Mouse (Mus musculus): ENCODE measurements around the gene Loxl4. TPM values are rescaled to one million over a fixed set of nuclear protein-coding genes. Genes with fewer than 3 reads are reported as not detected.

Gene Loxl4
- polyA plus RNA-seq, 1 experiment from 2014 or later = 5.0 TPM

GRCm38 (mm10) chr19:42653091-42653490 is 40.5 kb upstream of the Loxl4 start:
- Histone ChIP-seq H3K4me3 (replicated peaks; ENCODE audit: low read length) (no peak overlapping the region), H3K36me3 (ENCODE audit: control insufficient read depth, insufficient read depth, low read length) (no peaks in the 10 kb centered on the region), H3K9me3 (replicated peaks; ENCODE audit: control insufficient read depth, low read length) (no peaks in the 10 kb centered on the region), H3K4me1 (ENCODE audit: control insufficient read depth, insufficient read depth, low read length) (no peaks in the 10 kb centered on the region), H3K4me2 (ENCODE audit: low read depth, low read length) (no peak overlapping the region), H3K9ac (ENCODE audit: low read length) (no peak overlapping the region), H3K27ac (ENCODE audit: low read length) (no peak overlapping the region), H3K27me3 (ENCODE audit: control insufficient read depth, insufficient read depth, low read length) (no peaks in the 10 kb centered on the region; the same call in 1 of the 2 replicates)
- ATAC-seq (ENCODE audit: insufficient read depth, low FRiP score) = no peak
- 34% methylated on average over 6 of the region's 6 CpGs for WGBS

- Histone ChIP-seq H3K4me1 (ENCODE audit: control insufficient read depth, insufficient read depth, low read length) (no peaks in the 10 kb centered on the region), H3K36me3 (ENCODE audit: control insufficient read depth, insufficient read depth, low read length) (no peaks in the 10 kb centered on the region), H3K4me2 (ENCODE audit: low read depth, low read length) (no peak overlapping the region), H3K27me3 (ENCODE audit: control insufficient read depth, insufficient read depth, low read length) (no peaks in the 10 kb centered on the region; the same call in 1 of the 2 replicates), H3K9ac (ENCODE audit: low read length) (no peak overlapping the region), H3K4me3 (replicated peaks; ENCODE audit: low read length) (no peak overlapping the region), H3K9me3 (replicated peaks; ENCODE audit: control insufficient read depth, low read length) (no peaks in the 10 kb centered on the region), H3K27ac (ENCODE audit: low read length) (no peak overlapping the region)
- WGBS = 78% methylated on average over 7 of the region's 7 CpGs
- ATAC-seq (ENCODE audit: insufficient read depth, low FRiP score) = no peak
Observed at GRCm38 (mm10) chr19:42652425-42652824, 39.8 kb upstream of the Loxl4 start.

GRCm38 (mm10) chr19:42640211-42640610 is 27.6 kb upstream of the Loxl4 start:
- ATAC-seq (ENCODE audit: insufficient read depth, low FRiP score) = no peak
- Histone ChIP-seq H3K36me3 (ENCODE audit: control insufficient read depth, insufficient read depth, low read length) (no peaks in the 10 kb centered on the region), H3K27me3 (ENCODE audit: control insufficient read depth, insufficient read depth, low read length) (no peaks in the 10 kb centered on the region), H3K4me3 (replicated peaks; ENCODE audit: low read length) (no peak overlapping the region), H3K4me2 (ENCODE audit: low read depth, low read length) (no peak overlapping the region), H3K9me3 (replicated peaks; ENCODE audit: control insufficient read depth, low read length) (no peaks in the 10 kb centered on the region), H3K27ac (ENCODE audit: low read length) (peak overlapping the region; percentile 91), H3K9ac (ENCODE audit: low read length) (no peak overlapping the region), H3K4me1 (ENCODE audit: control insufficient read depth, insufficient read depth, low read length) (peaks cover 22% of the 10 kb centered on the region)
- WGBS = 68% methylated on average over 9 of the region's 9 CpGs

GRCm38 (mm10) chr19:42639544-42639943 is 26.9 kb upstream of the Loxl4 start:
- Histone ChIP-seq H3K27ac (ENCODE audit: low read length) (peak overlapping the region; percentile 91), H3K4me2 (ENCODE audit: low read depth, low read length) (peak overlapping the region; percentile 37; the same call in 1 of the 2 replicates), H3K4me1 (ENCODE audit: control insufficient read depth, insufficient read depth, low read length) (peaks cover 22% of the 10 kb centered on the region), H3K9me3 (replicated peaks; ENCODE audit: control insufficient read depth, low read length) (no peaks in the 10 kb centered on the region), H3K27me3 (ENCODE audit: control insufficient read depth, insufficient read depth, low read length) (no peaks in the 10 kb centered on the region), H3K9ac (ENCODE audit: low read length) (no peak overlapping the region), H3K4me3 (replicated peaks; ENCODE audit: low read length) (no peak overlapping the region), H3K36me3 (ENCODE audit: control insufficient read depth, insufficient read depth, low read length) (no peaks in the 10 kb centered on the region)
- 0 out of 2 replicates have a peak, but pooled peaks have one; percentile 18 for ATAC-seq (ENCODE audit: insufficient read depth, low FRiP score)
- WGBS = 40% methylated on average over 8 of the region's 8 CpGs

GRCm38 (mm10) chr19:42638604-42639481 is 26.2 kb upstream of the Loxl4 start:
- Histone ChIP-seq H3K4me2 (ENCODE audit: low read depth, low read length) (peak overlapping the region; percentile 37), H3K4me3 (replicated peaks; ENCODE audit: low read length) (no peak overlapping the region), H3K36me3 (ENCODE audit: control insufficient read depth, insufficient read depth, low read length) (no peaks in the 10 kb centered on the region), H3K9ac (ENCODE audit: low read length) (no peak overlapping the region), H3K4me1 (ENCODE audit: control insufficient read depth, insufficient read depth, low read length) (peaks cover 22% of the 10 kb centered on the region), H3K9me3 (replicated peaks; ENCODE audit: control insufficient read depth, low read length) (no peaks in the 10 kb centered on the region), H3K27me3 (ENCODE audit: control insufficient read depth, insufficient read depth, low read length) (no peaks in the 10 kb centered on the region), H3K27ac (ENCODE audit: low read length) (peak overlapping the region; percentile 91)
- peak; percentile 80 for ATAC-seq (ENCODE audit: insufficient read depth, low FRiP score)
- WGBS = 32% methylated on average over 8 of the region's 8 CpGs

GRCm38 (mm10) chr19:42636631-42637030 is 24.0 kb upstream of the Loxl4 start:
- H3K36me3 ChIP-seq (ENCODE audit: control insufficient read depth, insufficient read depth, low read length) = no peaks in the 10 kb centered on the region
- WGBS = 44% methylated on average over 11 of the region's 11 CpGs
- no peaks in the 10 kb centered on the region for H3K27me3 ChIP-seq (ENCODE audit: control insufficient read depth, insufficient read depth, low read length)
- no peak overlapping the region for H3K27ac ChIP-seq (ENCODE audit: low read length)
- H3K4me3 ChIP-seq (replicated peaks; ENCODE audit: low read length) = no peak overlapping the region
- no peak overlapping the region for H3K9ac ChIP-seq (ENCODE audit: low read length)
- no peaks in the 10 kb centered on the region for H3K9me3 ChIP-seq (replicated peaks; ENCODE audit: control insufficient read depth, low read length)
- H3K4me1 ChIP-seq (ENCODE audit: control insufficient read depth, insufficient read depth, low read length) = peaks cover 22% of the 10 kb centered on the region
- ATAC-seq (ENCODE audit: insufficient read depth, low FRiP score) = no peak
- no peak overlapping the region for H3K4me2 ChIP-seq (ENCODE audit: low read depth, low read length)

GRCm38 (mm10) chr19:42633650-42634049 is 21.0 kb upstream of the Loxl4 start:
- WGBS = 68% methylated on average over 2 of the region's 2 CpGs
- H3K27ac ChIP-seq (ENCODE audit: low read length) = no peak overlapping the region
- H3K9ac ChIP-seq (ENCODE audit: low read length) = no peak overlapping the region
- peaks cover 13% of the 10 kb centered on the region for H3K4me1 ChIP-seq (ENCODE audit: control insufficient read depth, insufficient read depth, low read length)
- no peaks in the 10 kb centered on the region for H3K9me3 ChIP-seq (replicated peaks; ENCODE audit: control insufficient read depth, low read length)
- no peak overlapping the region for H3K4me3 ChIP-seq (replicated peaks; ENCODE audit: low read length)
- ATAC-seq (ENCODE audit: insufficient read depth, low FRiP score) = no peak
- H3K27me3 ChIP-seq (ENCODE audit: control insufficient read depth, insufficient read depth, low read length) = no peaks in the 10 kb centered on the region
- H3K36me3 ChIP-seq (ENCODE audit: control insufficient read depth, insufficient read depth, low read length) = no peaks in the 10 kb centered on the region
- H3K4me2 ChIP-seq (ENCODE audit: low read depth, low read length) = no peak overlapping the region

GRCm38 (mm10) chr19:42632301-42632700 is 19.7 kb upstream of the Loxl4 start:
- H3K9me3 ChIP-seq (replicated peaks; ENCODE audit: control insufficient read depth, low read length) = no peaks in the 10 kb centered on the region
- H3K27ac ChIP-seq (ENCODE audit: low read length) = no peak overlapping the region
- WGBS = 68% methylated on average over 4 of the region's 4 CpGs

GRCm38 (mm10) chr19:42631541-42631961 is 18.9 kb upstream of the Loxl4 start:
- Histone ChIP-seq H3K27ac (ENCODE audit: low read length) (0 out of 2 replicates have a peak overlapping the region, but pooled peaks have one; percentile 34), H3K27me3 (ENCODE audit: control insufficient read depth, insufficient read depth, low read length) (no peaks in the 10 kb centered on the region), H3K4me1 (ENCODE audit: control insufficient read depth, insufficient read depth, low read length) (peaks cover 6% of the 10 kb centered on the region; the same call in 1 of the 2 replicates), H3K9ac (ENCODE audit: low read length) (peak overlapping the region; percentile 32; the same call in 1 of the 2 replicates), H3K4me2 (ENCODE audit: low read depth, low read length) (peak overlapping the region; percentile 50), H3K36me3 (ENCODE audit: control insufficient read depth, insufficient read depth, low read length) (no peaks in the 10 kb centered on the region), H3K9me3 (replicated peaks; ENCODE audit: control insufficient read depth, low read length) (no peaks in the 10 kb centered on the region), H3K4me3 (replicated peaks; ENCODE audit: low read length) (peak overlapping the region; percentile 23)
- no peak; the same call in 1 of the 2 replicates for ATAC-seq (ENCODE audit: insufficient read depth, low FRiP score)
- 2% methylated on average over 8 of the region's 8 CpGs for WGBS

More at GRCm38 (mm10) chr19:42632301-42632700, 19.7 kb upstream of the Loxl4 start:
- Histone ChIP-seq H3K4me1 (ENCODE audit: control insufficient read depth, insufficient read depth, low read length) (peaks cover 6% of the 10 kb centered on the region; the same call in 1 of the 2 replicates), H3K9ac (ENCODE audit: low read length) (no peak overlapping the region), H3K36me3 (ENCODE audit: control insufficient read depth, insufficient read depth, low read length) (no peaks in the 10 kb centered on the region), H3K4me3 (replicated peaks; ENCODE audit: low read length) (no peak overlapping the region), H3K27me3 (ENCODE audit: control insufficient read depth, insufficient read depth, low read length) (no peaks in the 10 kb centered on the region), H3K4me2 (ENCODE audit: low read depth, low read length) (no peak overlapping the region)
- ATAC-seq (ENCODE audit: insufficient read depth, low FRiP score) = no peak

Data from stomach, embryonic 16.5 days (tissue).